Mouse (Mus musculus) limb, embryonic 11.5 days (tissue): ENCODE measurements around the gene Trp53bp2. TPM values are rescaled to one million over a fixed set of nuclear protein-coding genes. Genes with fewer than 3 reads are reported as not detected.

Experiments used
- ATAC-seq: fragments of 200-750 bp; cut with Nextera tagmentation; 2 replicates; pipeline ENCODE4 v1.8.0; 2017; ENCODE audit warnings: low read depth; ENCODE audit not compliant: insufficient number of reproducible peaks, low FRiP score, low TSS enrichment
- DNase-seq: peaks from one replicate; pipeline ENCODE4 v3.0.0-alpha.2; 2015; ENCODE audit warnings: low spot score
- H3K27ac ChIP-seq: fragments of 300-500 bp; sonication (generic); replicated peaks from 2 replicates; pipeline ENCODE4 v1.5.1; 2014; ENCODE audit warnings: low read depth, mild to moderate bottlenecking, low read length
- H3K27me3 ChIP-seq: fragments of 300-500 bp; sonication (generic); 2 replicates; pipeline ENCODE4 v1.6.1; 2014; ENCODE audit warnings: mild to moderate bottlenecking, low read length, mixed read lengths; ENCODE audit not compliant: control insufficient read depth, insufficient read depth
- H3K36me3 ChIP-seq: fragments of 300-500 bp; sonication (generic); 2 replicates; pipeline ENCODE4 v1.6.1; 2014; ENCODE audit warnings: mild to moderate bottlenecking, low read length, moderate library complexity, mixed read lengths; ENCODE audit not compliant: control insufficient read depth, insufficient read depth
- H3K4me1 ChIP-seq: fragments of 300-500 bp; sonication (generic); 2 replicates; pipeline ENCODE4 v1.6.1; 2014; ENCODE audit warnings: low read length, mixed read lengths; ENCODE audit not compliant: control insufficient read depth, insufficient read depth
- H3K4me2 ChIP-seq: fragments of 300-500 bp; sonication (generic); 2 replicates; pipeline ENCODE4 v1.6.1; 2014; ENCODE audit warnings: low read depth, mild to moderate bottlenecking, moderate library complexity; ENCODE audit not compliant: severe bottlenecking
- H3K4me3 ChIP-seq: fragments of 300-500 bp; sonication (generic); 2 replicates; pipeline ENCODE4 v1.5.1; 2014; ENCODE audit warnings: low read depth, low read length
- H3K9ac ChIP-seq: fragments of 300-500 bp; sonication (generic); 2 replicates; pipeline ENCODE4 v1.6.1; 2014; ENCODE audit warnings: mild to moderate bottlenecking, low read length
- H3K9me3 ChIP-seq: fragments of 300-500 bp; sonication (generic); 2 replicates; pipeline ENCODE4 v1.6.1; 2016; ENCODE audit warnings: low read length; ENCODE audit not compliant: control insufficient read depth
- WGBS: fragments of 180-500 bp; shearing (Covaris S2); extraction: QIAGEN DNeasy Blood & Tissue Kit; methylation state at CpG from one replicate; pipeline ENCODE4 v1.1.7; 2014; 5-methylcytosine and 5-hydroxymethylcytosine counted together
- polyA plus RNA-seq: library from polyadenylated mRNA; unstranded; fragments of >200 nt; fragmentation: Nextera tagmentation; extraction: Ambion mirVana; gene quantifications from 2 replicates; pipeline ENCODE4 v1.2.1, GENCODE M21; 2014

Gene Trp53bp2
- polyA plus RNA-seq, 1 experiment from 2014 or later = 41.5 TPM

DNA sequence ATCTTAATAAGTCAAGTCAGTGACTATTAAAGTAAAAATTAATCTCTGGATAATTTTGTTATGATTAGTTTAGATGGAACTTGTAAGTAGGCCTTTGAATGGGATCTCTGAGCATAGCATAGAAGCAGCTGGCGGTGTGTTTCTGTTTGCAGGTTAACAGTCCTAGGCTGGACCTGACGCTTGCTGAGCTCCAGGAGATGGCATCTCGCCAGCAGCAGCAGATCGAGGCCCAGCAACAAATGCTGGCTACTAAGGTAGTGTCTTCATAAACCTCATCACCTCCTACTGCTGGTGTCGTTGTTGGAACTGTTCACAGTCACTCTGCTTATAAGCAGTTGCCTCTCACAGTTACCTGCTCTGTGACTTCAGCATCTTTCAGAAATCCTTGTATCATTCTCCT, 27.8 kb downstream of the Trp53bp2 start:
- WGBS = 88% methylated on average over 5 of the region's 5 CpGs

DNA sequence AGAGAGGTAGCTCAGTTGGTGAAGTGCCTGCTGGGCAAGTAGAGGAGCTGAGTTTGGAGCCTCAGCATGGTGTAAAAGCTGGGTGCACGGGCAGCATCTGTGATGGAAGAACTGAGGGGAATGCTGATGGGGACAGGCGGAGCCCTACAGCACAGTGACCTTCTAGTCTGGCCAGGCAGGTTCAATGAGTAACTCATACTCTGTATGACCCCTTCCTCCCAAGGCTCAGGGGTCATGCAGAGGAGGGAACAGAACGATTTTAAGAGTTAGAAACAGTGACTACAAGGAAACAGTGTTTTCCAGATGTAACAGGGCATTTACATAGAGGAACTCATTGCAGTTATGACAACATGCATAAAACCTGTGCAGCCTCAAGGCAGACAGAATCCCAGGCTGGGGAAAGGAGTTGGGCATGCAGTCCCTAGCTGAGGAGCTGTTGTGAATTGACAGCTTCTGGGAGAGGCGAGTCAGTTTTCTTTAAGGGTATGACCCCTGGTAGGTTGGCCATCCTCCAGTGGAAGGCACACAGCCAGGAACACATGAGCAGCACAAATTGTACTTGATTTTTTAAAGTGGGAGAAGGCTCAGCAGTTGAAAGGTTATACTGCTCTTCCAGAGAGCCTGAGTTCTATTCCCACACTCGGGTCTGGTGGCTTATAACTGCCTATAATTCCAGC, 30.7 kb downstream of the Trp53bp2 start:
- DNase-seq (no peak), ATAC-seq (no peak)
- Histone ChIP-seq H3K27ac (no peak overlapping the region), H3K36me3 (peaks cover 11% of the 10 kb centered on the region), H3K27me3 (no peaks in the 10 kb centered on the region), H3K9me3 (no peaks in the 10 kb centered on the region), H3K9ac (no peak overlapping the region), H3K4me3 (no peak overlapping the region), H3K4me1 (no peaks in the 10 kb centered on the region), H3K4me2 (no peak overlapping the region)
- 83% methylated on average over 5 of the region's 5 CpGs for WGBS

More for the DNA sequence above, 27.8 kb downstream of the Trp53bp2 start:
- Histone ChIP-seq H3K27ac (no peak overlapping the region), H3K4me2 (no peak overlapping the region), H3K4me3 (no peak overlapping the region), H3K4me1 (no peaks in the 10 kb centered on the region), H3K36me3 (peaks cover 9% of the 10 kb centered on the region), H3K27me3 (no peaks in the 10 kb centered on the region), H3K9me3 (no peaks in the 10 kb centered on the region), H3K9ac (no peak overlapping the region)
- no peak for ATAC-seq
- DNase-seq = no peak

DNA sequence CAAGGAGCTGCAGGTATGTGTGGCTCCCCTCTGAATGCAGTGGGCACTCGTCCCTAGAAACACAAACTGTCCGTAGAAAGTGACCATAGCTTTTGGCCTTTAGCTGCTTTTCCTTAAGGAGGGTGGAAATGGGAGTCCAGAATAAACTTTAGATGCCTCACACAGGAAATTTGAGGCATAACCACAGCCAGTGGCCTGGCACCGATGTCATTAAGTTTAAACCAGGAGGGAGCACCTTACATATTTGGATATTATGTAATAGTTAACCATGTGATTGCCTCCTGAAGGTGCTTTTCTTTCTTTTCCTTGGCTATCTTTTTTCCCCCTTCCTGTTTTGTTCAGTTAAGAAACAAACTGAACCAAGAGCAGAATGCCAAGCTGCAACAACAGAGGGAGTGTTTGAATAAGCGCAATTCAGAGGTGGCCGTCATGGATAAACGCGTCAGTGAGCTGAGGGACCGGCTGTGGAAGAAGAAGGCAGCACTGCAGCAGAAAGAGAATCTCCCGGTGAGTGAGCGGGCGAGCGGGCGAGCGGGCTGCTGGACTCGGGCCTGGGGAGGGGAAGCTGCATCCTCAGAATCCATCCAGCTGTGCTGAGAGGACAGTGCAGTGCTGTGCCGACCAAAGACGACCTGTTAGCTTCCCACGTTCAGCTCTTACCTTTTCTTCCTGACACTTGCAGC, 33.0 kb downstream of the Trp53bp2 start:
- Histone ChIP-seq H3K4me1 (no peaks in the 10 kb centered on the region), H3K9me3 (no peaks in the 10 kb centered on the region)

DNA sequence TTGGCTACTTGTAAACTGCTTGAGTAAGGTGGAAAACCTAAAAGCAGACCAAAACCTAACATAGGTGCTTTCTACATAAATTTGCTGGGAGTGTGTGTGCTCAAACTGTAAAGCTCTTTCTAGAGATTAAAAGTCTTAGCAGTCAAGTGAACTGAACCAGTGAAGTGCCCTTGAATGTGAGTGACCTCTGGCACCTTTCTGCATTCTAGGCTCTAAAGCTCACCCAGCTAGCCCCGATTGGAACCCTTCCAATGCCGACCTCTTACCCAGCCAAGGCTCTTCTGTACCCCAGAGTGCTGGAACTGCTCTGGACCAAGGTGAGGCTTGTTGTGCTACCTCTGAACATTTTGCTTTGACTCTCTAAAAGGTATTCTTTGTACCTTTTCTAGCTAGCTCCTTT, 35.1 kb downstream of the Trp53bp2 start:
- WGBS = 86% methylated on average over 2 of the region's 2 CpGs
- H3K36me3 ChIP-seq = peaks cover 18% of the 10 kb centered on the region

More for the DNA sequence above, 33.0 kb downstream of the Trp53bp2 start:
- ATAC-seq = no peak
- H3K27ac ChIP-seq = no peak overlapping the region
- WGBS = 92% methylated on average over 18 of the region's 18 CpGs
- DNase-seq = no peak
- no peak overlapping the region for H3K9ac ChIP-seq
- no peak overlapping the region for H3K4me3 ChIP-seq
- H3K36me3 ChIP-seq = peaks cover 11% of the 10 kb centered on the region
- H3K27me3 ChIP-seq = no peaks in the 10 kb centered on the region
- H3K4me2 ChIP-seq = no peak overlapping the region

GRCm38 (mm10) chr1:182448276-182449035, 39.5 kb downstream of the Trp53bp2 start:
- Histone ChIP-seq H3K4me2 (no peak overlapping the region), H3K4me3 (no peak overlapping the region), H3K27ac (no peak overlapping the region), H3K27me3 (no peaks in the 10 kb centered on the region), H3K9ac (no peak overlapping the region), H3K4me1 (no peaks in the 10 kb centered on the region), H3K36me3 (peaks cover 22% of the 10 kb centered on the region), H3K9me3 (no peaks in the 10 kb centered on the region)
- ATAC-seq (no peak), DNase-seq (no peak)
- WGBS = 97% methylated on average over 14 of the region's 14 CpGs

More for the DNA sequence above, 35.1 kb downstream of the Trp53bp2 start:
- DNase-seq (no peak), ATAC-seq (no peak)
- no peaks in the 10 kb centered on the region for H3K9me3 ChIP-seq
- no peak overlapping the region for H3K9ac ChIP-seq
- H3K4me1 ChIP-seq = no peaks in the 10 kb centered on the region
- no peaks in the 10 kb centered on the region for H3K27me3 ChIP-seq
- no peak overlapping the region for H3K4me2 ChIP-seq
- no peak overlapping the region for H3K4me3 ChIP-seq
- no peak overlapping the region for H3K27ac ChIP-seq

DNA sequence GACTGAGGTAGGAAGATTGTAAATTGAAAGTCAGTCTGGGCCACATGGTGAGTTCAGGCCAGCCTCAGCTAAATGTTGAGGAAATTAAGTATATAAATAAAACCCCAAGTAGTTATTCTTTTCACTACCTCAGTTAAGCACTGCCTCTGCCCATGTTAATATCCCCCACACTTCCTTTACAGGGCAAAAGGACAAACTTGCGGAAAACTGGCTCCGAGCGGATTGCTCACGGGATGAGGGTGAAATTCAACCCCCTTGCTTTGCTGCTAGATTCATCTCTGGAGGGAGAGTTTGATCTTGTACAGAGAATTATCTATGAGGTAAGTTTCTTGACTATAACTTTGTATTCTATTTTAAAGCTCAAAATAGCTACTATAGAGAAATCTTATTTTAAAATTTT, 43.5 kb downstream of the Trp53bp2 start:
- Histone ChIP-seq H3K36me3 (peaks cover 22% of the 10 kb centered on the region), H3K9me3 (no peaks in the 10 kb centered on the region), H3K27me3 (no peaks in the 10 kb centered on the region), H3K9ac (no peak overlapping the region), H3K27ac (no peak overlapping the region), H3K4me3 (no peak overlapping the region), H3K4me2 (no peak overlapping the region), H3K4me1 (no peaks in the 10 kb centered on the region)
- 81% methylated on average over 4 of the region's 4 CpGs for WGBS
- DNase-seq = no peak
- no peak for ATAC-seq

DNA sequence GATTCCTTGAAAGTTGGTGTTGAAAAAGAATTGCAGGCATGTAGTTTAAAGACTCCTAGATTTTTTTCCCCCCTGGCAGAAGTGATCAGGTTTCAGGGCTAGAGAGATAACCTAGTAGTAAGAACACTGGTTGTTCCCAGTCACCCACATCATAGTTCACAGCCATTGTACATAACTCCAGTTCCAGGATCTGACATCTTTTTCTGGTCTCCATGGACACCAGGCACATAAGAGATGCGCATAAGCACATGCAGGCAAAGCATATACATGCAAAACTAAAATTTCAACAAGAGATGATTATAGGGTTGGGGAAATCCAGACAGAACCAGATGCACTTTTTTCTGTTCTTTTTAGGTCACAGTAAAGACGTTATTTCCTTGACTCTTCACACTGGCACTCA, 46.1 kb downstream of the Trp53bp2 start:
- no peak for DNase-seq
- Histone ChIP-seq H3K9ac (no peak overlapping the region), H3K4me3 (no peak overlapping the region), H3K4me2 (no peak overlapping the region), H3K9me3 (no peaks in the 10 kb centered on the region), H3K27me3 (no peaks in the 10 kb centered on the region), H3K36me3 (peaks cover 16% of the 10 kb centered on the region), H3K4me1 (no peaks in the 10 kb centered on the region), H3K27ac (no peak overlapping the region)
- 93% methylated on average over 2 of the region's 2 CpGs for WGBS
- ATAC-seq = no peak

DNA sequence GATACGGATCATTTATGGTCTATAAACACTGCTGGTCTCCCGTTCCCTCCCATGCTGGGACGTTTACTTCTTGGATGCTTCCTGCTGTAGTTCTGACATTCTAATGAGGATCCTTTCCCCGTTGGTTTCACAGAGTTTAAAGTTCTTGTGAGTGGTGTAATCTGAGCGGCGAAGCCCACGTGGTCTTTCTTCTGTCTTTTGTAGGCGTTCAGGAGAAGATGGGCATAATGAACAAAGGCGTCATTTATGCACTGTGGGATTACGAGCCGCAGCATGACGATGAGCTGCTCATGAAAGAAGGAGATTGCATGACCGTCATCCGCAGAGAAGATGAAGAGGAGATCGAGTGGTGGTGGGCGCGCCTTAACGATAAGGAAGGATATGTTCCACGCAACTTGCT, 49.6 kb downstream of the Trp53bp2 start:
- WGBS = 85% methylated on average over 19 of the region's 19 CpGs
- H3K9ac ChIP-seq = no peak overlapping the region
- H3K27me3 ChIP-seq = no peaks in the 10 kb centered on the region
- H3K4me1 ChIP-seq = no peaks in the 10 kb centered on the region
- no peak overlapping the region for H3K4me3 ChIP-seq
- ATAC-seq (no peak), DNase-seq (no peak)
- no peak overlapping the region for H3K27ac ChIP-seq
- H3K36me3 ChIP-seq = peaks cover 18% of the 10 kb centered on the region
- no peaks in the 10 kb centered on the region for H3K9me3 ChIP-seq
- no peak overlapping the region for H3K4me2 ChIP-seq
